Mouse (Mus musculus): ENCODE measurements at regions not wholly inside any gene's neighbourhood (a gene's known extent, or its start where the extent isn't known, plus 50 kb on each side); places are given as distances from the start of the nearest gene placed in this dataset.

DNA sequence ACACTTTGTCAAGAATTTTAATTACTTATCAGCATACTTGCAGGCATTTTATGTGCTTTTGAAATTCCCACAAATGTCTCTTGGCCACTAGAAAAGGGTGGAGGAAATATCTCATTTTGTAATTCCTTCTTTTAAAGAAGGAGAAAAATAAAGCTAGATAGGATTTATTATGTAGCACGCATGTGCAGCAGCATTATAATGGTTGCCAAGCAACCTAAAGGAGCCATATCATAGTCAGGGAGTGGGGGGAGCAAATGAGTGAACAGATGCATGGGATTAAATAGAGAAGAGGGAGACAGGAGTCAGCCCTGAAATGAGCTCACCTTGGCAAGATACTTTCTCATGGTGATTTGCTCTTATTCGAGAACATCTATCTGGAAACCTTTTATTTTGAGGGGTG lies 483.0 kb upstream of the Pou3f2 start:
- Histone ChIP-seq H3K9me3 (ENCODE audit: control insufficient read depth, low read length) (no peaks in the 10 kb centered on the region), H3K27me3 (replicated peaks; ENCODE audit: control insufficient read depth, insufficient read depth, low read length) (no peaks in the 10 kb centered on the region), H3K36me3 (ENCODE audit: control insufficient read depth, insufficient read depth) (no peaks in the 10 kb centered on the region), H3K4me3 (replicated peaks; ENCODE audit: low read length) (no peak overlapping the region), H3K27ac (ENCODE audit: low read length) (no peak overlapping the region), H3K9ac (replicated peaks; ENCODE audit: low read depth, low read length) (no peak overlapping the region), H3K4me2 (ENCODE audit: low read length) (no peak overlapping the region), H3K4me1 (replicated peaks; ENCODE audit: control insufficient read depth, insufficient read depth, low read length) (peaks cover 16% of the 10 kb centered on the region)
- WGBS, result 10% methylated on average over 2 of the region's 2 CpGs
- peak; percentile 47 for ATAC-seq

DNA sequence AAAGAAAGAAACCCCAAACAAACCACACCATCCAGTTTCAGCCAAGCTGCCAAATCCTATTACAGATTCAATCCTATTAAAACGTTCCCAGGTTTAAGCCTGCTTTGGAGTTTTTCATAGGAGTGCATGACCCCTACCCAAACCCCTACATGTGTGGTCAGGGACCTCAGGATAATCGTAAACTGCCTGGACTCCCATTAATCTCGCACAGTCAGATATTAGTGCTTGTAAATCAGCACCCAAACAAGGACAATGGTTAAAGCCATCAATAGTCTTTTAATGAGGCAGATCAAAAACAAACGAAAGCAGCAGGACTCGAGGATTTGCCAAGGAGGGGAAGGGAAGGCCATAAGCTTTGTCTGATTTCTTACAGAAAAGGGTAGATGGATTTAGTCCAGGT lies 482.3 kb upstream of the Pou3f2 start:
- Histone ChIP-seq H3K27me3 (replicated peaks; ENCODE audit: control insufficient read depth, insufficient read depth, low read length) (no peaks in the 10 kb centered on the region), H3K9ac (replicated peaks; ENCODE audit: low read depth, low read length) (no peak overlapping the region), H3K36me3 (ENCODE audit: control insufficient read depth, insufficient read depth) (no peaks in the 10 kb centered on the region), H3K4me3 (replicated peaks; ENCODE audit: low read length) (no peak overlapping the region), H3K27ac (ENCODE audit: low read length) (no peak overlapping the region; the same call in 1 of the 2 replicates), H3K4me1 (replicated peaks; ENCODE audit: control insufficient read depth, insufficient read depth, low read length) (peaks cover 16% of the 10 kb centered on the region), H3K9me3 (ENCODE audit: control insufficient read depth, low read length) (no peaks in the 10 kb centered on the region), H3K4me2 (ENCODE audit: low read length) (no peak overlapping the region)
- peak; percentile 18; the same call in 1 of the 2 replicates for ATAC-seq
- 3% methylated on average over 5 of the region's 5 CpGs for WGBS

DNA sequence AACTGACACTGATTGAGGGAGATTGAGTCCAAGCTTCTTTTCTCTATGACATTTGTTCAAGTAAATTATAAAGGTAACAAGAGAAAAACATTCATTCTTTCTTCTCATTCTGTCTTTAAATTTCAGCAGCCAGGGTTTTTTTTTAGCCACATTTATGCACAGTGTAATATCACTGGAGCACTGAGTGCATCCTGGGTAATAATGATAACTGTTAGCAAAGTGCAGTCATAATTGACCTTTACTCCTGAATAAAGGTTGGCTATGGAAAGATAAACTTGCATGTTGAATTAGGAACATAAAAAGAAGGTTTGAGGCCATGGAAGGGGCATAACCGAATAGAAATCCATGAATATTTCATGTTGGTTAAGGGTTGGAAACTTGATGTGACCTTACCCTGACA lies 461.3 kb upstream of the Pou3f2 start:
- Histone ChIP-seq H3K36me3 (ENCODE audit: control insufficient read depth, insufficient read depth) (no peaks in the 10 kb centered on the region), H3K27me3 (replicated peaks; ENCODE audit: control insufficient read depth, insufficient read depth, low read length) (no peaks in the 10 kb centered on the region), H3K9me3 (ENCODE audit: control insufficient read depth, low read length) (no peaks in the 10 kb centered on the region), H3K9ac (replicated peaks; ENCODE audit: low read depth, low read length) (no peak overlapping the region), H3K4me3 (replicated peaks; ENCODE audit: low read length) (no peak overlapping the region), H3K4me1 (replicated peaks; ENCODE audit: control insufficient read depth, insufficient read depth, low read length) (peaks cover 9% of the 10 kb centered on the region), H3K27ac (ENCODE audit: low read length) (no peak overlapping the region), H3K4me2 (ENCODE audit: low read length) (no peak overlapping the region)
- no peak for ATAC-seq
- WGBS, result 90% methylated on average over 1 of the region's 1 CpGs

DNA sequence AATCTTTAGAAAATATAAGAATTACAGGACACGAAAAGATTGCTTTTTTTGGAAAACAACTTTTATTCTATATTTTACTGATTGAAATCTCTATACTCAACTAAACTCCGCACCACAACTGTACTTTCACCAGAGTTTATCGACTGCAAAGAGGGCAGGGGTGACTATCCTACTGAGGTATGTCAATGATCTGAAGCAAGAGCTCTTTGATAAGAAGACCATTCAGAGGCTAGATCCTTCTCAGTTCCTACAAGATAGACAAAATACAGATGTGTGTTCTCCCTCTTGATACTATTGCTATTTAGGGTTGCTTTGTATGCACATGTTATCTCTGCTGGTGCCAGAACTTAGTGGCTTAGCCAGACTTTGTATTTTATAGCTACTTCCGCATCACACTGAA lies 460.7 kb upstream of the Pou3f2 start:
- WGBS, result 94% methylated on average over 4 of the region's 4 CpGs
- Histone ChIP-seq H3K27me3 (replicated peaks; ENCODE audit: control insufficient read depth, insufficient read depth, low read length) (no peaks in the 10 kb centered on the region), H3K9ac (replicated peaks; ENCODE audit: low read depth, low read length) (no peak overlapping the region), H3K4me1 (replicated peaks; ENCODE audit: control insufficient read depth, insufficient read depth, low read length) (peaks cover 9% of the 10 kb centered on the region), H3K4me3 (replicated peaks; ENCODE audit: low read length) (no peak overlapping the region), H3K9me3 (ENCODE audit: control insufficient read depth, low read length) (no peaks in the 10 kb centered on the region), H3K27ac (ENCODE audit: low read length) (no peak overlapping the region), H3K36me3 (ENCODE audit: control insufficient read depth, insufficient read depth) (no peaks in the 10 kb centered on the region), H3K4me2 (ENCODE audit: low read length) (no peak overlapping the region)
- ATAC-seq, result no peak

DNA sequence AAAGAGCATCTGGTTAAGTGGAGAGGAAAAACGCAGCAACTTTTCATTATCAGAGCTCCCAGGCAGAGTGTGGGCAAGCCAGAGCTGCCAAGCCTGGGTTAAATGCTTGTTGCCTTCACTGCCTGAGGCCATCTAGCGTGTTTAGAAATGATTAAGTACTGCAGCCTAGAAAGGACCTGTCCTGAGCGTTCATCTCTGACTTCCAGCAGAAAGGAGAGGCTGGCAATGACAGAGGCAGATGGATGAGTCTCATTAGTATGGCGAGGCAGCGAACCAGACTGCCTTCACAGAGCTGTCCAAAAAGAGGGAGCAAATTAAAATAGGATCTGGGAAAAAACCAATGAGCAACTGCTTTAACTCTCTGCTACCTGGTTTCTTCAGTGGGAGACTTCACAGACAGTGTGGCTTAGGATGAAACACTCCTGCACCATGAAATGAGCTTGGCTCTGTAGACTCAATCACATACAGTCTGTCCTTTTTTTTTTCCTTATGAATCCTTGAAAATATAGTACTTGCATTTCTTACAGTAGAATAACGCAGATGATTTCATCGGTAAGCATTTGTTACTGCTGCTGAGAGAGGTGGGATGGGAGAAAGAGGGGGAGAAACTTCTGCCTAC lies 458.7 kb upstream of the Pou3f2 start:
- Histone ChIP-seq H3K36me3 (ENCODE audit: control insufficient read depth, insufficient read depth) (no peaks in the 10 kb centered on the region), H3K27ac (ENCODE audit: low read length) (no peak overlapping the region; the same call in 1 of the 2 replicates), H3K4me1 (replicated peaks; ENCODE audit: control insufficient read depth, insufficient read depth, low read length) (peaks cover 9% of the 10 kb centered on the region), H3K9ac (replicated peaks; ENCODE audit: low read depth, low read length) (no peak overlapping the region), H3K9me3 (ENCODE audit: control insufficient read depth, low read length) (no peaks in the 10 kb centered on the region), H3K4me3 (replicated peaks; ENCODE audit: low read length) (no peak overlapping the region), H3K27me3 (replicated peaks; ENCODE audit: control insufficient read depth, insufficient read depth, low read length) (no peaks in the 10 kb centered on the region), H3K4me2 (ENCODE audit: low read length) (no peak overlapping the region; the same call in 1 of the 2 replicates)
- WGBS, result 36% methylated on average over 7 of the region's 7 CpGs
- peak; percentile 87 for ATAC-seq

DNA sequence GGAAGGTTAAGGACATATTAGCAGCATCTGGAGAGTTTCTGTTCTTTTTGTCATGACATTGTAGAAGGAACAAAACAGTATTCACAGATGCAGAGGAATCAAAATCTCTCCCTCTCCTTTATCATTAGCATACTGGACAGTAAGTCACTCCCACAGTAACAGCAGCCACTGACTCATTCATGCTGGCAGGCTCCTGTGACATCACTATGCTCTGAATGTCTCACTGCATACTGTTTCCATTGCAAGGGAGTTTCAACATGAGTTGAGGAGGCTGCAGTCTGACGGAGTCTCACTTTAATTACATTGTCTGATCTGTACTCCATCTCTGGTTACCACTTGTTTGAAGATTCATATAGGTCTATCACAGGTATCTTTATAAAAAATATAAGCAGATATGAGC lies 450.1 kb upstream of the Pou3f2 start:
- H3K9ac ChIP-seq (replicated peaks; ENCODE audit: low read depth, low read length), result no peak overlapping the region
- H3K27ac ChIP-seq (ENCODE audit: low read length), result no peak overlapping the region
- no peak for ATAC-seq
- 64% methylated on average over 1 of the region's 1 CpGs for WGBS
- H3K4me3 ChIP-seq (replicated peaks; ENCODE audit: low read length), result no peak overlapping the region
- no peaks in the 10 kb centered on the region for H3K4me1 ChIP-seq (replicated peaks; ENCODE audit: control insufficient read depth, insufficient read depth, low read length)
- no peaks in the 10 kb centered on the region for H3K9me3 ChIP-seq (ENCODE audit: control insufficient read depth, low read length)
- no peaks in the 10 kb centered on the region for H3K27me3 ChIP-seq (replicated peaks; ENCODE audit: control insufficient read depth, insufficient read depth, low read length)
- H3K4me2 ChIP-seq (ENCODE audit: low read length), result no peak overlapping the region
- no peaks in the 10 kb centered on the region for H3K36me3 ChIP-seq (ENCODE audit: control insufficient read depth, insufficient read depth)

DNA sequence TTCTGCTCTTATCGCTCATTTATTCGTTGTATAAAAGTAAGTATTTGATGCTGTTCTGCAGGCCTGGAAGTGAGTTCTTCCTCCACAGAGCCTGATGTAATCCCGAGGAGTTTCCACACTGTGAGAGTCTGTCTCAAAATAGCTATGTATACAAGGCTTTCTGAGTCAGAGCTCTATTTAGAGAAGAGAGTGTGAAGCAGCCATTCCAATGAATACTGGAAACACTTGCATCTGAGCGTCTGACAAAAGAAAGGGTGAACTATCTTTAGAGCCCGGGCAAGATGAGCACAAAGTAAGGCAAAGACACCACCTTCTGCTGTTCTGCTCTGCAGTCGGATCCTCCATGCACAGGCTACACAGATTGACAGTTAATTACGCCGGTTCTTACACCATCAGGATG lies 436.0 kb upstream of the Pou3f2 start:
- WGBS, result 87% methylated on average over 8 of the region's 8 CpGs
- no peak overlapping the region for H3K9ac ChIP-seq (replicated peaks; ENCODE audit: low read depth, low read length)
- no peaks in the 10 kb centered on the region for H3K27me3 ChIP-seq (replicated peaks; ENCODE audit: control insufficient read depth, insufficient read depth, low read length)
- H3K27ac ChIP-seq (ENCODE audit: low read length), result no peak overlapping the region
- no peaks in the 10 kb centered on the region for H3K4me1 ChIP-seq (replicated peaks; ENCODE audit: control insufficient read depth, insufficient read depth, low read length)
- ATAC-seq, result no peak
- no peak overlapping the region for H3K4me2 ChIP-seq (ENCODE audit: low read length)
- no peaks in the 10 kb centered on the region for H3K9me3 ChIP-seq (ENCODE audit: control insufficient read depth, low read length)
- H3K36me3 ChIP-seq (ENCODE audit: control insufficient read depth, insufficient read depth), result no peaks in the 10 kb centered on the region
- H3K4me3 ChIP-seq (replicated peaks; ENCODE audit: low read length), result no peak overlapping the region

DNA sequence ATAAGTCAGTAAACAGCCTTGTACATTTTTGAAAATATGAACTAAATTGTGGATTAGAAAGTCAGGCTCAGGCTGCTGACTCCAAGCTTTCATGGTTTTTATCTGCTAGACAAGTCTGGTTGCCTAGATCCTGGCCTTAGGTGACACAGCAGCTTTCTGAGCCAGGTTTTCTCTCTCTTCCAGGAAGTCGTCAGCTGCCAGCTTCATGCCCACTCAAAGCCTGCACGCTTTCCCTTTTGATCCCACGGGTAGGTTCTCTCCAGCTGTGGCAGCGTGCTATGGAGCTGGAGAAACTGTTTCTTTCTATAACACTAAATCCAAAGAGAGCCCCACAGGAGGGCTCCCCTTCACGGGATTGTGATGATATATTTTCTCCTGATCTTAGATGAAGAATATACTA lies 426.7 kb upstream of the Pou3f2 start:
- H3K4me1 ChIP-seq (replicated peaks; ENCODE audit: control insufficient read depth, insufficient read depth, low read length), result no peaks in the 10 kb centered on the region
- no peak overlapping the region for H3K9ac ChIP-seq (replicated peaks; ENCODE audit: low read depth, low read length)
- no peak overlapping the region for H3K4me2 ChIP-seq (ENCODE audit: low read length)
- H3K36me3 ChIP-seq (ENCODE audit: control insufficient read depth, insufficient read depth), result no peaks in the 10 kb centered on the region
- no peak overlapping the region for H3K4me3 ChIP-seq (replicated peaks; ENCODE audit: low read length)
- H3K9me3 ChIP-seq (ENCODE audit: control insufficient read depth, low read length), result no peaks in the 10 kb centered on the region
- WGBS, result 52% methylated on average over 5 of the region's 5 CpGs
- H3K27ac ChIP-seq (ENCODE audit: low read length), result no peak overlapping the region
- ATAC-seq, result no peak
- no peaks in the 10 kb centered on the region for H3K27me3 ChIP-seq (replicated peaks; ENCODE audit: control insufficient read depth, insufficient read depth, low read length)

DNA sequence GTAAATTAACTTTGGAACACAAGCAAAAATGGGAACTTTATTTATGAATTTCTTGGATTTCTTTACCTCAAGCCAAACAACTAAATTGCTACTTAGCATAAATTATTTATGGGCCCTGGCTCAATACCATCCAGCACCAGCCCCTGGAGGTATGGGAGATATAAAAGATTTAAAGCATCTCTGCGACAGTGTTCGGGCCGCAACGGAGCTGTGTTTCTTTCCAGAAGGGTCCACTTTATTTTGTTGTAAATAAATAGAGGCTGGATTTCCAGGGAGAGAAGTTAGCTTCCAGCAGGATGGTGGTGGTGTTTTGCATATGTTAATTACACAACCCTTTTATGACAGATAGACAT lies 404.5 kb upstream of the Pou3f2 start:
- H3K4me1 ChIP-seq (replicated peaks; ENCODE audit: control insufficient read depth, insufficient read depth, low read length), result no peaks in the 10 kb centered on the region

More for the DNA sequence above, 404.5 kb upstream of the Pou3f2 start:
- no peak overlapping the region for H3K9ac ChIP-seq (replicated peaks; ENCODE audit: low read depth, low read length)
- H3K27me3 ChIP-seq (replicated peaks; ENCODE audit: control insufficient read depth, insufficient read depth, low read length), result no peaks in the 10 kb centered on the region
- ATAC-seq, result no peak
- WGBS, result 87% methylated on average over 4 of the region's 4 CpGs
- no peak overlapping the region for H3K27ac ChIP-seq (ENCODE audit: low read length)
- no peaks in the 10 kb centered on the region for H3K9me3 ChIP-seq (ENCODE audit: control insufficient read depth, low read length)
- no peak overlapping the region for H3K4me3 ChIP-seq (replicated peaks; ENCODE audit: low read length)
- H3K4me2 ChIP-seq (ENCODE audit: low read length), result no peak overlapping the region
- no peaks in the 10 kb centered on the region for H3K36me3 ChIP-seq (ENCODE audit: control insufficient read depth, insufficient read depth)

Measured in forebrain, embryonic 16.5 days (tissue).